Mouse (Mus musculus) heart, embryonic 11.5 days (tissue): ENCODE measurements around the gene Fbf1. TPM values are rescaled to one million over a fixed set of nuclear protein-coding genes. Genes with fewer than 3 reads are reported as not detected.

Source experiments
- ATAC-seq: fragments of 200-750 bp; cut with Nextera tagmentation; replicated peaks from 2 replicates; pipeline ENCODE4 v1.8.0; 2017; ENCODE audit warnings: moderate library complexity; ENCODE audit not compliant: insufficient number of reproducible peaks, low FRiP score, low TSS enrichment
- H3K27ac ChIP-seq: fragments of 300-500 bp; sonication (generic); 2 replicates; pipeline ENCODE4 v1.5.1; 2014; ENCODE audit warnings: mild to moderate bottlenecking, low read depth, low read length
- H3K27me3 ChIP-seq: fragments of 300-500 bp; sonication (generic); 2 replicates; pipeline ENCODE4 v1.6.1; 2014; ENCODE audit warnings: mild to moderate bottlenecking, low read length, mixed read lengths; ENCODE audit not compliant: control insufficient read depth, insufficient read depth
- H3K36me3 ChIP-seq: fragments of 300-500 bp; sonication (generic); 2 replicates; pipeline ENCODE4 v1.6.1; 2014; ENCODE audit warnings: mild to moderate bottlenecking, low read length, moderate library complexity, mixed read lengths; ENCODE audit not compliant: control insufficient read depth, insufficient read depth
- H3K4me1 ChIP-seq: fragments of 300-500 bp; sonication (generic); 2 replicates; pipeline ENCODE4 v1.6.1; 2014; ENCODE audit warnings: low read length; ENCODE audit not compliant: control insufficient read depth, insufficient read depth
- H3K4me2 ChIP-seq: fragments of 300-500 bp; sonication (generic); 2 replicates; pipeline ENCODE4 v1.6.1; 2014; ENCODE audit warnings: mild to moderate bottlenecking, moderate library complexity
- H3K4me3 ChIP-seq: fragments of 300-500 bp; sonication (generic); 2 replicates; pipeline ENCODE4 v1.5.1; 2014; ENCODE audit warnings: low read depth, low read length
- H3K9ac ChIP-seq: fragments of 300-500 bp; sonication (generic); 2 replicates; pipeline ENCODE4 v1.6.1; 2014; ENCODE audit warnings: mild to moderate bottlenecking, low read depth, low read length, moderate library complexity
- H3K9me3 ChIP-seq: fragments of 300-500 bp; sonication (generic); replicated peaks from 2 replicates; pipeline ENCODE4 v1.6.1; 2016; ENCODE audit warnings: low read length; ENCODE audit not compliant: control insufficient read depth
- WGBS: fragments of 180-500 bp; shearing (Covaris S2); extraction: QIAGEN DNeasy Blood & Tissue Kit; methylation state at CpG from one replicate; pipeline ENCODE4 v1.1.7; 2014; ENCODE audit not compliant: insufficient replicate concordance; 5-methylcytosine and 5-hydroxymethylcytosine counted together
- polyA plus RNA-seq: library from polyadenylated mRNA; unstranded; fragments of >200 nt; fragmentation: Nextera tagmentation; extraction: Ambion mirVana; gene quantifications from 2 replicates; pipeline ENCODE4 v1.2.1, GENCODE M21; 2014

Gene Fbf1
- polyA plus RNA-seq, 1 experiment from 2014 or later = 20.3 TPM

DNA sequence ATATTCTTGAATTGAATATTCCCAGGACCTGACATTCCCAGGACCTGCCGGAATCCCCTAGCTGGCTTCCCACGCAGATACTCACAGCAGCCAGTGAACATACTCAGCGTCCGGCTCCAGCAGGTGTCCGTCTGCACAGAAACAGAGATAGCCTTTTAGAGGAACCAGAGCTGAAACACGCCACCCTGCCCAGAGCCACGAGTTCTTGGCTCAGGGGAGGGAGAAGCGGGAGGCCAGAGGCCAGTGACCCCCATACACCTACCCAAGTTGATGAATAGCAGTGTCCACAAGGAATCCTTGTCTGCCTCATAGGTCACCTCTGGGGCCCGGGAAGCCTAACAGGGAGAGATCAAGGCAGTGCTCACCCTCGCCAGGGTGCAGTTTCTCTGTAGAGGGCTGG is 33.8 kb downstream of the Fbf1 start:
- H3K27ac ChIP-seq = no peak overlapping the region
- H3K9me3 ChIP-seq = no peaks in the 10 kb centered on the region
- H3K27me3 ChIP-seq = no peaks in the 10 kb centered on the region
- peaks cover 21% of the 10 kb centered on the region for H3K4me1 ChIP-seq
- WGBS = 76% methylated on average over 10 of the region's 10 CpGs
- no peak overlapping the region for H3K4me3 ChIP-seq
- no peak overlapping the region for H3K9ac ChIP-seq
- ATAC-seq = no peak
- H3K36me3 ChIP-seq = peaks cover 4% of the 10 kb centered on the region; the same call in 1 of the 2 replicates
- no peak overlapping the region for H3K4me2 ChIP-seq

DNA sequence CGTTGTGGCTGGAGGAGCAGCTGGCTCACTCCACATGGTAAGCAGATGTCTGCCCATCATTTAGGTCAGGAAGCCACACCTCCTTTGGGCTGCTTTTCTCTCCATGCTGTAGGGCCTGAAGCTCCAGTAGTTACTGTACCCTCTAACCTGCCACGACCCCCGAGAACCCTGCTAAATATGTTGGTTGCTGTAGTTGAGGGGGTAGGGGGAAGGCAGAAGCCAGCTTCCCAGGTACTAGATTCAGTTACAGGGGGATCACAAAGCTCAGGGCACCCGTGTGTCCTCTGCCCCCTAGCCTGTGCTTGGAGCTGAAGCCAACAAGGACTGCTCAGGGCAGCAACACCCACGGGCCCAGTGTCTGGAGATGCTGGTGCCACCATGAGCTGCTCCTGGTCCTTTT is 34.5 kb downstream of the Fbf1 start:
- H3K9me3 ChIP-seq = no peaks in the 10 kb centered on the region
- no peak overlapping the region for H3K4me3 ChIP-seq
- no peak for ATAC-seq
- no peak overlapping the region for H3K4me2 ChIP-seq
- no peaks in the 10 kb centered on the region for H3K27me3 ChIP-seq
- no peak overlapping the region for H3K27ac ChIP-seq
- peaks cover 4% of the 10 kb centered on the region; the same call in 1 of the 2 replicates for H3K36me3 ChIP-seq
- H3K9ac ChIP-seq = no peak overlapping the region
- 66% methylated on average over 5 of the region's 5 CpGs for WGBS
- peaks cover 19% of the 10 kb centered on the region for H3K4me1 ChIP-seq

DNA sequence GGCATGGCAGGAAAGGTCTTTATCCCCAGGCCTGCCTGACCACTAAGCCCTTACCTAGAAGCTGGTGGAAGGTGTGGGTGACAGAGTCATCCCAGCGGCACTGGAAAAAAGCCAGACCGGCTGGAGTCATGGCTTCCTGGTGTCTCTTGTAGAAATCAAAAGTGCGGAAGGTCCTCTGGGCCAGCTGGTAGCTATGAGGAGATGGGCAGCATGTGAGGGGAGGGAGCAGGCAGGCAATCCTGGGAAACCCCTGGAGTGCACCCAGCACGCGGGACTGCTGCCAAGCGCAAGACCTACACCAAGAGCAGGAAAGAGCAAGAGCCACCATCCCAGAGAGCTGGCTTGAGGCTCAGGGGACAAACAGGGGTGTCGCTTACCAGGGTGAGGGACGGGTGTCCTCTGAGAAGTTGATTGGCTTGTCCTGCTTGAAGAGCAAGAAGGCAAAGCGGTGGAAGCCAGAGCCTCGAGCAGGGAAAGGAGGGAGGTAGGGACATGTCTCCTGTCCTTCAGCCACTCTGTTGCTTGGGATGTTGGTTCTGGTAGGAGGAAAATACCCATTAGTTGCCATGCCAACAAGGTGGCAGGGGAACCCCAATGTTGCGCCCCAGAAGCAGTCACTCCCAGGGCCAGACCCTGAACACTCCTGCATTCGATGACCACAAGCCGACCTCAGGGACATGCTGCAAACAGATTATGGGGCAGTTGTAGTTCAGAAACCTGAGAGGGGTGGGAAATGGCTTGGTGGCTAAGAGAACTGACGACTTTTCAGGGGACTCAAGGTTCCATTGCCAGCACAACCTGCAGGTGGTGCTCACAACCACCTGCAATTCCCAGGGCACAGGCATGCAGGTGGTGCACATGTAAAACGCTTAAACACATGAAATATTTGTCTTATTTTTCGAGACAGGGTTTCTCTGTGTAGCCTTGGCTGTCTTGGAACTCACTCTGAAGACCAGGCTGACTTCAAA is 35.3 kb downstream of the Fbf1 start:
- Histone ChIP-seq H3K9ac (no peak overlapping the region), H3K4me3 (no peak overlapping the region), H3K4me1 (peaks cover 23% of the 10 kb centered on the region), H3K27ac (no peak overlapping the region), H3K36me3 (peaks cover 4% of the 10 kb centered on the region; the same call in 1 of the 2 replicates), H3K4me2 (no peak overlapping the region), H3K9me3 (no peaks in the 10 kb centered on the region), H3K27me3 (no peaks in the 10 kb centered on the region)
- 81% methylated on average over 16 of the region's 16 CpGs for WGBS
- ATAC-seq = no peak

- Histone ChIP-seq H3K27me3 (no peaks in the 10 kb centered on the region), H3K9me3 (no peaks in the 10 kb centered on the region), H3K27ac (peak overlapping the region; percentile 88), H3K4me3 (peak overlapping the region; percentile 57; the same call in 1 of the 2 replicates), H3K9ac (peak overlapping the region; percentile 82), H3K36me3 (peaks cover 4% of the 10 kb centered on the region; the same call in 1 of the 2 replicates), H3K4me2 (peak overlapping the region; percentile 72), H3K4me1 (peaks cover 27% of the 10 kb centered on the region)
- WGBS = 79% methylated on average over 15 of the region's 15 CpGs
- ATAC-seq = no peak
Observed at GRCm38 (mm10) chr11:116131349-116132170, 36.4 kb downstream of the Fbf1 start.

DNA sequence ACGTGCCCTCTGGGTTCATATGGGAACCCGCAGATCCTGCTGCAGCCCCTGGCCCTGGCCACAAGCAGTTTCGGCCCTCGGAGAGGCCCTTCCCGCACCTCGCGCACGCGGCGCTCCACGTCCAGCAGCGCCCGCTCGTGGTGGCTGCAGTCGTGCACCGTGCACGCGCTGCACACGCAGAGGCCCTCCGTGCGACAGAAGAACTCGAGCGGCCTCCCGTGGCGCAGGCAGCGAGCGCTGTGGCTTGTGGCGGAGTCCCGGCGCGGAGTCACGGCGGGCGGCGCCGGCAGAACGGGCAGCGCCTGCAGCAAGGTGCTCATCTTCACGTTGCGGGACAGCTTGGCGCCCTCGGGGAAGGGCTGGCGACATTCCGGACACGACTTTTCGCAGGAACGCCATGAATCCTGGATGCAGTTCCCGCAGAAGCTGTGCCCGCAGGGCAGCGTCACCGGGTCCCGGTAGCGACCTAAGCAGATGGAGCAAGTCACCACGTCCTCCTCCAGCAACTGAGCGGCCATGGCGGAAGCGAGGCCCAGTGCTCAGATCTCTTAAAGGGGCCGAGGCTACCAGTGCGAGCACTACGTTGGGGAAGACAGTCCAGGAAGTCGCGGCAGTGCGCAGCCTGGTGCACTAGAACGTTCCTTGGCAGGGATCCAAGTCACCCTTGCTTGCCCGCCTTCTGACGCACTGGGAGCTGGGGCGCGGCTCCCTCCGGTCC is 37.3 kb downstream of the Fbf1 start, which contains the start of gene Trim65:
Gene Trim65 (minus strand): TSS at position 641 of the 718 bp plus-strand sequence.
- WGBS = under 1% methylated on average over 69 of the region's 69 CpGs
- peak within 1 kb of the TSS; percentile 88 for H3K27ac ChIP-seq
- H3K4me2 ChIP-seq = peak within 1 kb of the TSS; percentile 72
- peak within 1 kb of the TSS; percentile 82 for H3K9ac ChIP-seq
- peak; percentile 73 for ATAC-seq
- H3K4me1 ChIP-seq = peaks cover 27% of the 10 kb centered on the region
- peaks cover 9% of the 10 kb centered on the region; the same call in 1 of the 2 replicates for H3K36me3 ChIP-seq
- no peaks in the 10 kb centered on the region for H3K27me3 ChIP-seq
- H3K4me3 ChIP-seq = peak within 1 kb of the TSS; percentile 57
- 0 out of 2 replicates have a peak, but pooled peaks cover 2% of the 10 kb centered on the region for H3K9me3 ChIP-seq

DNA sequence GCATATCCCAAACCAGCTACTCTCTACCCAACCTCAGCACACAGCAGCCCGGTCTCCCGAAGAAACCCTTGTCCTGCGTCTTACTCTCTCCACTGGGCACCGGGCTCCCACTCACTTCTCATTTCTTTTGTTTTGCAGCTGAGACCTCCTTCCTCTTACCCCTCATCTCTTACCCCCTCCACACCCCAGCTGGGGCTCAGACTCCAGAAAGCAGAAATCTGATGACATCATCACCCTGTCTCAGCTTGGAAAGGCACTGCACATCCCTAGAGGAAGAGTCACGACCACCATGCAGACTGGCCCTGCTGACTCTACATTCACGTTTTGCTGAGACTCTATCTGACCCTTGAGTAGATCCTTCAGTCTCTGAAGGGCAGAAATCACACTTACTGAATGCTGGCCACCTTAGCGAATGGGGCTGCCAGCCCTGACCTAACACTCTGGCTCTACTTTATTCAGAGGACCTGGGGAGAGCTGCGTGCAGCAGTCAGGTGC is 37.9 kb downstream of the Fbf1 start:
- 0 out of 2 replicates have a peak, but pooled peaks cover 2% of the 10 kb centered on the region for H3K9me3 ChIP-seq
- ATAC-seq = peak; percentile 4; the same call in 1 of the 2 replicates
- peak overlapping the region; percentile 72 for H3K4me2 ChIP-seq
- H3K27ac ChIP-seq = peak overlapping the region; percentile 88
- peaks cover 27% of the 10 kb centered on the region for H3K4me1 ChIP-seq
- WGBS = 41% methylated on average over 8 of the region's 8 CpGs
- peak overlapping the region; percentile 82 for H3K9ac ChIP-seq
- H3K4me3 ChIP-seq = peak overlapping the region; percentile 57
- no peaks in the 10 kb centered on the region for H3K27me3 ChIP-seq
- peaks cover 14% of the 10 kb centered on the region for H3K36me3 ChIP-seq

GRCm38 (mm10) chr11:116129091-116129790 is 38.7 kb downstream of the Fbf1 start:
- peak overlapping the region; percentile 72; the same call in 1 of the 2 replicates for H3K4me2 ChIP-seq
- H3K36me3 ChIP-seq = peaks cover 16% of the 10 kb centered on the region

More at GRCm38 (mm10) chr11:116129091-116129790, 38.7 kb downstream of the Fbf1 start:
- Histone ChIP-seq H3K9me3 (0 out of 2 replicates have a peak, but pooled peaks cover 2% of the 10 kb centered on the region), H3K27me3 (no peaks in the 10 kb centered on the region), H3K4me3 (no peak overlapping the region), H3K4me1 (peaks cover 27% of the 10 kb centered on the region), H3K27ac (no peak overlapping the region), H3K9ac (no peak overlapping the region)
- no peak for ATAC-seq
- 74% methylated on average over 9 of the region's 9 CpGs for WGBS
